Mouse (Mus musculus) liver, adult 2 months (tissue): ENCODE results near the gene Stk11ip. TPM values are rescaled to one million over a fixed set of nuclear protein-coding genes. Genes with fewer than 3 reads are reported as not detected.

Experiments used
- DNase-seq: peaks from one replicate; pipeline ENCODE4 v3.0.0-alpha.2; 2011; ENCODE audit warnings: low read depth, low spot score; ENCODE audit errors: extremely low read depth
- H3K27ac ChIP-seq: fragments of 200-500 bp; replicated peaks from 2 replicates; pipeline ENCODE4 v1.5.1; 2012; ENCODE audit warnings: low read depth, mild to moderate bottlenecking, control low read depth, inconsistent platforms, low read length; ENCODE audit not compliant: insufficient read depth
- H3K27me3 ChIP-seq: fragments of 200-500 bp; 2 replicates; pipeline ENCODE4 v1.6.1; 2012; ENCODE audit warnings: mild to moderate bottlenecking, moderate library complexity, low read length, inconsistent platforms; ENCODE audit not compliant: control insufficient read depth, insufficient read depth
- H3K36me3 ChIP-seq: fragments of 200-500 bp; 2 replicates; pipeline ENCODE4 v1.6.1; 2012; ENCODE audit warnings: low read length, inconsistent platforms; ENCODE audit not compliant: control insufficient read depth, insufficient read depth
- H3K4me1 ChIP-seq: fragments of 200-500 bp; 2 replicates; pipeline ENCODE4 v1.6.1; 2011; ENCODE audit warnings: low read length; ENCODE audit not compliant: control insufficient read depth, insufficient read depth
- H3K4me3 ChIP-seq: fragments of 200-500 bp; 2 replicates; pipeline ENCODE4 v1.5.1; 2011; ENCODE audit warnings: low read depth, mild to moderate bottlenecking, control low read depth, low read length, moderate library complexity; ENCODE audit not compliant: insufficient read depth
- H3K79me2 ChIP-seq: fragments of 200-500 bp; 2 replicates; pipeline ENCODE4 v1.6.1; 2012; ENCODE audit warnings: inconsistent platforms, mild to moderate bottlenecking, low read length, moderate library complexity; ENCODE audit not compliant: control insufficient read depth, insufficient read depth
- H3K9ac ChIP-seq: fragments of 200-500 bp; 2 replicates; pipeline ENCODE4 v1.6.1; 2012; ENCODE audit warnings: low read depth, mild to moderate bottlenecking, control low read depth, inconsistent platforms, low read length
- CTCF ChIP-seq: fragments of 200-500 bp; IDR thresholded peaks from 2 replicates; pipeline ENCODE4 v1.5.1; 2011; ENCODE audit warnings: low read depth, low read length, control low read depth
- POLR2A ChIP-seq: fragments of 200-500 bp; IDR thresholded peaks from 2 replicates; pipeline ENCODE4 v1.6.1; 2011; ENCODE audit warnings: low read length, control low read depth; ENCODE audit not compliant: insufficient read depth; ENCODE audit errors: extremely low read depth
- WGBS: fragments of 180-500 bp; shearing (Covaris S2); methylation state at CpG from one replicate; pipeline ENCODE4 v1.1.7; 2018; 5-methylcytosine and 5-hydroxymethylcytosine counted together
- polyA plus RNA-seq: library from polyadenylated mRNA; depleted of rRNA; stranded (reverse); fragments of >200 nt; gene quantifications from 2 replicates; pipeline ENCODE4 v1.2.3, GENCODE M21; 2012
- total RNA-seq: library from RNA; depleted of rRNA; stranded (reverse); fragments of >200 nt; gene quantifications from 2 replicates; pipeline ENCODE4 v1.2.3, GENCODE M21; 2014

Stk11ip gene
- total and polyA plus RNA-seq, 2 experiments = 3.3 to 7.8 TPM

- H3K4me3 ChIP-seq = no peak overlapping the region
- peaks cover 4% of the 10 kb centered on the region; the same call in 1 of the 2 replicates for H3K27me3 ChIP-seq
- no peaks in the 10 kb centered on the region for H3K4me1 ChIP-seq
- H3K9ac ChIP-seq = no peak overlapping the region
- H3K27ac ChIP-seq = no peak overlapping the region
- no peak for DNase-seq
- no peaks in the 10 kb centered on the region for H3K79me2 ChIP-seq
- no peaks in the 10 kb centered on the region for H3K36me3 ChIP-seq
- no peak for TF ChIP-seq CTCF
- no peak for TF ChIP-seq POLR2A
- WGBS = 87% methylated on average over 9 of the region's 9 CpGs
Observed at GRCm38 (mm10) chr1:75556143-75556781, 34.9 kb downstream of the Stk11ip start.

- H3K4me3 ChIP-seq = no peak overlapping the region
- H3K36me3 ChIP-seq = no peaks in the 10 kb centered on the region
- no peak for DNase-seq
- WGBS = 90% methylated on average over 7 of the region's 7 CpGs
- H3K4me1 ChIP-seq = no peaks in the 10 kb centered on the region
- no peaks in the 10 kb centered on the region for H3K79me2 ChIP-seq
- TF ChIP-seq POLR2A = no peak
- no peak for TF ChIP-seq CTCF
- no peak overlapping the region for H3K27ac ChIP-seq
- no peak overlapping the region for H3K9ac ChIP-seq
- H3K27me3 ChIP-seq = peaks cover 4% of the 10 kb centered on the region; the same call in 1 of the 2 replicates
Observed at GRCm38 (mm10) chr1:75557041-75557440, 35.7 kb downstream of the Stk11ip start.

- DNase-seq = no peak
- 84% methylated on average over 18 of the region's 18 CpGs for WGBS
- TF ChIP-seq CTCF = no peak
- TF ChIP-seq POLR2A = no peak
- no peak overlapping the region for H3K9ac ChIP-seq
- H3K4me1 ChIP-seq = no peaks in the 10 kb centered on the region
- H3K4me3 ChIP-seq = no peak overlapping the region
- H3K27me3 ChIP-seq = peaks cover 7% of the 10 kb centered on the region; the same call in 1 of the 2 replicates
- no peak overlapping the region for H3K27ac ChIP-seq
- no peaks in the 10 kb centered on the region for H3K36me3 ChIP-seq
- no peaks in the 10 kb centered on the region for H3K79me2 ChIP-seq
Observed at GRCm38 (mm10) chr1:75558388-75559178, 37.3 kb downstream of the Stk11ip start.

GRCm38 (mm10) chr1:75559212-75559925 lies 38.0 kb downstream of the Stk11ip start:
- WGBS = 12% methylated on average over 17 of the region's 17 CpGs
- H3K9ac ChIP-seq = no peak overlapping the region

GRCm38 (mm10) chr1:75560206-75560913 lies 39.0 kb downstream of the Stk11ip start:
- no peak for DNase-seq
- no peak overlapping the region for H3K27ac ChIP-seq
- no peak overlapping the region for H3K9ac ChIP-seq
- no peak overlapping the region for H3K4me3 ChIP-seq
- H3K4me1 ChIP-seq = no peaks in the 10 kb centered on the region
- WGBS = 73% methylated on average over 12 of the region's 12 CpGs
- H3K79me2 ChIP-seq = no peaks in the 10 kb centered on the region
- TF ChIP-seq CTCF (no peak), POLR2A (no peak)
- H3K27me3 ChIP-seq = peaks cover 7% of the 10 kb centered on the region; the same call in 1 of the 2 replicates
- no peaks in the 10 kb centered on the region for H3K36me3 ChIP-seq

More at GRCm38 (mm10) chr1:75559212-75559925, 38.0 kb downstream of the Stk11ip start:
- no peaks in the 10 kb centered on the region for H3K36me3 ChIP-seq
- no peaks in the 10 kb centered on the region for H3K4me1 ChIP-seq
- H3K27me3 ChIP-seq = peaks cover 7% of the 10 kb centered on the region; the same call in 1 of the 2 replicates
- H3K79me2 ChIP-seq = no peaks in the 10 kb centered on the region
- H3K27ac ChIP-seq = no peak overlapping the region
- TF ChIP-seq CTCF = peak; percentile 100
- no peak for TF ChIP-seq POLR2A
- H3K4me3 ChIP-seq = no peak overlapping the region
- DNase-seq = peak; percentile 79
